Mouse (Mus musculus) erythroid progenitor cell, adult 5-6 weeks (primary cell): ENCODE measurements around the gene Yy1. TPM values are rescaled to one million over a fixed set of nuclear protein-coding genes. Genes with fewer than 3 reads are reported as not detected.

ENCODE experiments used
- ATAC-seq: replicated peaks from 2 replicates; pipeline ENCODE4 v1.8.0; 2016; ENCODE audit warnings: moderate number of reproducible peaks, mild to moderate bottlenecking, moderate TSS enrichment, inconsistent platforms; ENCODE audit not compliant: poor library complexity, low FRiP score, severe bottlenecking
- total RNA-seq, 2 experiments: library from RNA; stranded (forward) in 1 of 2; stranded (reverse) in 1 of 2; fragments of 150-400 nt in 1 of 2; fragments of 186-747, 209-891 nt in 1 of 2; gene quantifications; 2 replicates each; pipeline versions ENCODE4 v1.2.3 to v1.2.4; 2015 to 2017; ENCODE audit warnings: low replicate concordance in 2 of 2

Gene Yy1
- total RNA-seq, 2 experiments from 2014 or later = 44.4 to 62.9 TPM

GRCm38 (mm10) chr12:108766866-108767265 is 25.9 kb upstream of the Yy1 start:
- no peak for ATAC-seq

GRCm38 (mm10) chr12:108768196-108768854 is 24.4 kb upstream of the Yy1 start:
- ATAC-seq = no peak

- ATAC-seq = peak; percentile 100
Measured at GRCm38 (mm10) chr12:108780108-108780877, 12.5 kb upstream of the Yy1 start.

GRCm38 (mm10) chr12:108785161-108785560 is 7.6 kb upstream of the Yy1 start:
- ATAC-seq = no peak

GRCm38 (mm10) chr12:108787329-108787728 is 5.4 kb upstream of the Yy1 start:
- no peak for ATAC-seq

GRCm38 (mm10) chr12:108792152-108792545 is 624 bp upstream of the Yy1 start:
- ATAC-seq = peak; percentile 58

- no peak for ATAC-seq
Measured at GRCm38 (mm10) chr12:108793453-108793941, 724 bp downstream of the Yy1 start.

- ATAC-seq = peak; percentile 56
Measured at GRCm38 (mm10) chr12:108794078-108794711, 1.4 kb downstream of the Yy1 start.

- ATAC-seq = peak; percentile 28; the same call in 1 of the 2 replicates
Measured at GRCm38 (mm10) chr12:108794979-108795537, 2.3 kb downstream of the Yy1 start.

GRCm38 (mm10) chr12:108801613-108802012 is 8.8 kb downstream of the Yy1 start:
- no peak for ATAC-seq

GRCm38 (mm10) chr12:108804388-108804787 is 11.6 kb downstream of the Yy1 start:
- no peak for ATAC-seq

GRCm38 (mm10) chr12:108808465-108808864 is 15.7 kb downstream of the Yy1 start:
- ATAC-seq = no peak

- ATAC-seq = no peak
Measured at GRCm38 (mm10) chr12:108809771-108810170, 17.0 kb downstream of the Yy1 start.

GRCm38 (mm10) chr12:108810309-108810708 is 17.5 kb downstream of the Yy1 start:
- peak; percentile 54 for ATAC-seq

GRCm38 (mm10) chr12:108811133-108811532 is 18.4 kb downstream of the Yy1 start:
- ATAC-seq = peak; percentile 66

- ATAC-seq = no peak
Measured at GRCm38 (mm10) chr12:108812463-108812862, 19.7 kb downstream of the Yy1 start.

- ATAC-seq = no peak
Measured at GRCm38 (mm10) chr12:108814470-108814869, 21.7 kb downstream of the Yy1 start.

GRCm38 (mm10) chr12:108816569-108816968 is 23.8 kb downstream of the Yy1 start:
- ATAC-seq = no peak

GRCm38 (mm10) chr12:108820461-108820860 is 27.7 kb downstream of the Yy1 start:
- ATAC-seq = no peak

- no peak for ATAC-seq
Measured at GRCm38 (mm10) chr12:108823036-108823435, 30.3 kb downstream of the Yy1 start.
